Mouse (Mus musculus): Measurements from ENCODE around the gene Tspan7.
A peak's percentile ranks its signal among the peaks of the same experiment; 100 is the strongest.

The Tspan7 gene

DNA sequence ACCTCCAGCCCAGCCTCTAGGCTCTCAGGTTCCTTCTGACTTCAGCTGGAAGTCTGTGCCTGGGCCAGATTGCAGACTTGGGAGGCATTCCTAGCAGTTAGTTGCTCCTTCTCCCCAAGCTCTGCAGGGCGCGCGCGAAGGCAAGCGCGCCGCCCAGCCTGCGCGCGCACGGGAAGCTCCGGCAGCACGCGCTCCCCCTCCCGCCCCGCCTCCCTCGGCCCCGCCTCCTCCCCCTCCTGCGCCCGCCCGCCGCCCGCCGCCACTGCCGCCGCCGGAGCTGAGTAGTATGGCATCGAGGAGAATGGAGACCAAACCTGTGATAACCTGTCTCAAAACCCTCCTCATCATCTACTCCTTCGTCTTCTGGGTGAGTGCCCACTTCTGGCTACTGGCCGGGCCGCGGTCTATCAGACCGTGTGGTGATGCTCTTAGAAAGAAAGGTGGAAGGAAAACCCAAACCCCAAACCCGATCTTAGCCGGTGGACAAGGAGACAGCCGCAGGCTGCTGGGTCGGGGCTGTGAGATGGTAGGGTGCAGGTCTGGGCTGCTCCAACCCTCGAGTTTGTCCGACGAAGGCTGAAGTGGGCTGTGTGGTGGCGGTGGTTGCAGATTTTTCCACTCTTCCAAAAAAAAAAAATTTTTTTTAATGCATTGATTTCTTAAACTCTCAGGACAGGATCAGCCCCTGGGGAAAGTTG, at the start of gene Tspan7:
TSS of gene Tspan7 (plus strand) at position 287 of the 698 bp plus-strand sequence.
- DNase-seq: peak; percentile 63

DNA sequence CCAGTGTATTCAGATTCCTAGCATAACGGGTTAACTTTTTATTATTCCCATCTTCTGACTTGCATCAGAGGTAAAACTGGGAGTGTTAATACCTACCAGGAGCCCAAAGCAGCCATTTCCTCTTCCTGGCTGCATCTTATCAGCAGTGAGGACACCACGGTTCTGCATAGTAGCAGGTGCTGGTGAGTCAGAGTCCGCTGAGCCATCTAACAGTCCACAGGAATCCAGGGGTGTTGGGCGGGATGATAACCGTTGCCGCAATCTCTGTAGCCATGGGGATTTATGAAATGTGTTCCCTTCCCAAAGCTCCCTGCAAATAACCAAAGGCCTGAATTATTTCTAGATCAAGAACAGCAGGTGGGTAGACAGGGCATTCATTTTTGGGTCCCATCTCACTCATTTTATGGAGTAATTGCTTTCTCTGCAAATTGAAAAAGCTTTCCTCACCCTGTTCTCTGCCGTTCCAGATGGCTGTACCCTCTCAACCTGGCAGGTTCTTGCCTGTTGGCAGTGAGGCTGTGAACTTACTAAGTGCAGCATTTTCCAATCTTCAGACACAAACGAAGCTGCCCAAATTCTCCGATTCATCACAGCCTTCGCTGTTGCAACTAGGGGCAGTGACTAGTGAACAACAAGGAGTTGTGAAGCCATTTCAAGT, 35.5 kb upstream of the Tspan7 start:
- peak; percentile 72 for DNase-seq

DNA sequence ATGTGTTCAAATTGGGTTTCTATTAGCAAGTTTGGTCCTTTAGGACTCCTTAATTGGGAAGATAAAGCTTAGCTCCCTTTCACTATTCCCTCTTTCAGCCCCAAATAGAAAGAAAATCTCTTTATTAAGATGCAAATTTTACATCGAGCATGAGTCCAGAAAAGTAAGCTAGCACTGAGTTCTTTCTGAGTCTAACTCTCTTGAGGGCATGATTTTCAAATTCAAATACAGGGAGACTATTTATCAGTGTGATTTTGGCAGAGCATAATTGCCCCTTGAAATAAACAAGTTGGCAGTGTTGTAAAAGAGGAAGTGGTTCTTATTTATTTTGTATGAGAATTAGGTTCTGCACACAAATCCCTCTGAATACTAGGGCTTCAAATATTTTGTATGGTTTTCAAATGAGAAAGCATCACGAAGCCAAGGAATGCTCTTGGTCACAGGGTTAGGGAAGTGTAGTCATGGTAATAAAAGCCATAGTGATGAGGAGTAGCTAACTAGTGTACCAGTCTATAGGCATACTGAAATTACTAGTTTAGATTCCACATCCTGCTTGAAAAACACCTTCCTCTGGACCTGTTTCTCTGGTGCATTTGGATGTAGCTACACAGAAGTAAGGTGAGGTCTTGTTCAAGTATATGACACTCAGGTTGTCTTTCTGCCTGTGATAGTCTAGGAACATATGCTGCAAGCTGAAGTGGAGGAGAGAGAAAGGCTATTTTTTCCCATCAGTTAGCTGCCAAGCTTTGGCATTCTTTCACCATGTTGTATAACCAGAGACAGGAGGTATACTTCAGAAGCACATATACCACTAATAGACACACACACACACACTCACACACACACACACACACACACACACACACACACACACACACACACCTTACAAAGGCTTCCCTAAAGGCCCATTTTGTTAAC, 34.6 kb upstream of the Tspan7 start:
- peak; percentile 62 for DNase-seq

DNA sequence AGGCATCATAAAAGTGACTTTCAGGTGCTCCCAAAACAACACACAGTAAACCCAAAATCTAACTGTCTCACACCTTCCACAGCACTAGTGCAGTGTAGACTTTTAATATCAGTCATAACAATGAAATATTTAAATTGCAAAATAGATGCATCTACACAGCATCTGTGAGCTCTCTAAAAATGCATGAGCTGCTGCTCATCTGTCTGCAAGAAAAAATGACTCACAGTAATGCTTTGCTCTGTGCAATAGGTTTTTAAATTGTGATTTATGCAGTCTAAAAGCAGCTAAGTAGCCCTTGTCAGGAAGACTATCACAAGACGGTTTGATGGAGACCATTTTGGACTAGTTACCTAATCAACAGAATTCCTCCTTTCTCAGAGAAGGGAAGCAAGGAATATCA, 31.2 kb upstream of the Tspan7 start:
- DNase-seq: no peak

DNA sequence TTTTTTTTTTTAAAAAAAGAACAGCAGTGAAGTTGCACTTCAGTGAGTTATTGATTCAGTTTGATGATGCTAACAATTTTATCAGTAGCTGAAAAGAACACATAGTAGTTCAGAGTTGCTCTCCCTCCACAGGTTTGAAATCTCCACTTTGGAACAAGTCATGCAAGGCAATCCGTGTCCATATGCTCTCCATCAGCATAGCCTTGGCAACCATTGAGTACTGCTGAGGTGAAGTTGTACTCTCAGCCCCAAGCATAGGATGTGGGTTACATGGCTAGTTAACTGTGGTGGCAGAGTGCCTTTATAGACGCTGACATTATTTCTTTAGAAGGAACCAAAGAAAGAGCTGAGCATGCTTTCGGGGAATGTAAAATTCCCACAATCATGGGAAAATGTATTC, 27.7 kb upstream of the Tspan7 start:
- DNase-seq: peak; percentile 11

DNA sequence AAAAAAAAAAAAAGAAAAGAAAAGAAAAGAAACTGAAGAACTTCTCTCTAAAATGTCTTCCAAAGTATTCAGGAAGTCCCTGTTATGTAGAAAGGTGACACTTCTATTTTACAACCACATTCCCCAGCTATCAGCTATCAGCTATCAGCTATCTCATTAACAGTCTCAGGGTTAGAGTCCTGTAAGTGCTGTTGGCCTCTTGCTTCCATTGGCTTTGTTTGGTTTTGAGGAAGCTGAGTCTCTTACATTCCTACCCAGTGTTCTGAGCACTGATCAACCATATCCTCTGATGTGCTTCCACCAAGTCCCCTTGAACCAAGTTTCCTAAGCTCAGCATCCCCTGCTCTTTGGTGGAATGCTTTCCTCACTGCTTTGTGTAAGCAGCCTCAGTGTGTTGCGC, 7.9 kb upstream of the Tspan7 start:
- DNase-seq: no peak

DNA sequence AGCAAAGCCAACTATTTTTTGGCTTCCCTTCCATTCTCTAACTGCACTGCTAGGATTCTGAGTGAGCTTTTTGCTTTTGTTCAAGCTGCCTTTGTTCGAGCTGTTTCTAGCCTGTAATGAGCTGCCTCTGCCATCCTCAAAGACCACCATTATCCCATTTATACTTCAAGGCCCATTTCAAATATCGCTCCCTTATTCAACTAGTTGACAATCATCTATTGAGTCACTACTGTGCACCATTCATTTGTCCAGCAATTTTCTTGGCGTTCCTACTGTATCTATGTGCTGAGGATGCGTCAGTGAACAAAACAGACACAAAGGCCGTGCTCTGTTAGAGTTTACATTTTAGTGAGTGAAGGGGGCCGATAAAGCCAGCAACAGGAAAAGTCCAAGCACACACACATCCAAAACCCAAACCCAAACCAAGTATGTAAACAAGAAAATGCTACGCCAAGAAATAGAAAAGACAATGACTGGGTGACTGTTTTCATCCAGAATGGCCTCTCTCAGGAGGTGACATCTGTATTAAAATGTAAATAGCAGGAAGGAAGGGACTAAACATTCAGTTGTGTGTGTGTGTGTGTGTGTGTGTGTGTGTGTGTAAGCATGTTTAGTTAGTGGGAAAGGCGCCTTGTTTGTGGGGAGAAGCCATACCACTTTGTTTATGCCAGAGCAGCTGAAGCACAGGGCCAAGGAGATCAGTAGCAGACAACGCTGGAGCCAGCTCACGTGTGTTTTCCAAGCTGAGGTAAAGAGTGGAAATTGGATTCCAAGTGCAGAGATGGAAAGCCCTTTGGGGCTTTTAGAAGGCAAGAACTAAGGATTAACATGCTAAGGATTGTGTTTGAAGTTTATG, 5.7 kb upstream of the Tspan7 start:
- DNase-seq: no peak

DNA sequence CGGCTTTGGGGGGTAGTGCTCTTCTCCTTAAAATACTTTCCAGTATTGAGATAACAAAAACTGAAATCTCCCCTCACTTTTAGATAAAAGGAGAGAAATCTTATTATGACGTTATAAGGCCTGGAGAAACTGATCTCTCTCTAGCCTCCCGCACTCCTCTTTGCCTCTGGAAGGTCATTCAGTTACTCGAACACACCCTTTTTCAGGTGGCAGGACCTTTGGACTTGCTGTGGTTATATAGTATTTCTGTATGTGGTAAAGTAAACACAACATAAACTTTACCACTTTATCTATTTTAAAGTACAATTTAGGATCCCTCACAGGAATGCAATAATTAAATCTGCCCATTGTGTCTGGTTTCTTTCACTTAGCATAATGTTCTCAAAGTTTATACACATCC, 5.0 kb upstream of the Tspan7 start:
- DNase-seq: no peak

DNA sequence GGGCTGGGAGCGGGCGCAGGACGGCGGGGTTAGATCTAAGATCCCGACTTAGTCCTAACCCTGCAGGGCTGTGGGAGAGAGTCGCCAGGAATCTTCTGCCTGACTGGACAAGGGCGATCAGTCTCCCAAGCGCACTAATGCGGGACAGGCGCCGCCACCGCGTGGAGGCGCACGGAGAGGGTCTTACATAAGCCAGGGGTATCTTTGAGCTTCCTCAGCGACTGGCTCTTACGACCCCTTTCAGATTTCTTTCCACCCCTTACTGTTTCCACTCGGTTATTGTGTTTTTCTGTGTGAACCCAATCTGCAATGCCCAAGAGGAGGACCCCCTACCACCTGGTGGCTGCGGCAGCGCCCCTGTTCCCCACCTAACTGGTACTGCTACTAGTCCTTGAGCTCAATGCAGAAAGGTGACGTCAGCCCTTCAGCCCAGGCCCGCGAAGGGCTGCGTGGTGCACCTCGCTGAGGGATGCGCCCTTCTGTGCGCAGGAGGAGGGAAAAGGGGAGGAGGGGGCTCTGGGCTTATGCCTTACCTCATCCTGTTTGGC, 780 bp downstream of the Tspan7 start:
- peak; percentile 66 for DNase-seq

DNA sequence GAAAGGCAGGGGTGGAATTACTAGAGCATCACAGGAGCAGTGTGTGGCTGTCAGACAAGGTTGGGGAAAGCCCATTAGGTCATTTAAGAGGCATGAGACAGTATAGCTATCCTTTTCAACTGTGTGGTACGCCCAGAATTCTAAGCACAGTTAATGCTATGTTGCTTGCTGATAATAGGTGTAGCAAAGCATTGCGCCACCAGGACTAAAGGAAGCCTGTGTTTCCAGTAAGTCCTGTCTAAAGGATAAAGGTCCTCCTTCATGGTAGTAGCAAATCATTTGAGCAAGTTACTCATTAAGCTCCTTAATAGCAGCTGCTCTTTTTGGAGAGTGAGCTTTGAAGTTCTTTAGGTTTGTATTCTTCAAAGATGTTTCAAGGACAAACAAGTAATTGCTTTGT, 13.6 kb downstream of the Tspan7 start:
- no peak for DNase-seq

DNA sequence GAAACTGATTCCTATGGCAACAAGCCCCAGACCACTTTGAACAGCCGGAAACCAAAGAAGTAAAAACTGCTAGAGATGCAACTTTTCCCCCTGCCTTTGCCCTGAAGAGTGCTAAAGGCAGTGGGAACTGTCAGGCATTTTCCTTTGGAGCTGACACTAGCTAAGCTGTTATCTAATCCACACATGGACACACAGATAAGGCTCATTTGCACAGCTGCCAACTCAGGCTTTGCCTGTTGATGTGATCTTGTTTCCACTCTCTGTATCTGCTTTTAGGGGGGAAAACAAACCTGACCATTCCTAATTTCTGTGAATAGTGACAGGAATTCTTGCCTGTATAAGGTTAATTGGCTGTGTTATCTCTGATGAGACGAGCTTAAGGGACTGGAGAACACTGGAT, 17.7 kb downstream of the Tspan7 start:
- DNase-seq: no peak

DNA sequence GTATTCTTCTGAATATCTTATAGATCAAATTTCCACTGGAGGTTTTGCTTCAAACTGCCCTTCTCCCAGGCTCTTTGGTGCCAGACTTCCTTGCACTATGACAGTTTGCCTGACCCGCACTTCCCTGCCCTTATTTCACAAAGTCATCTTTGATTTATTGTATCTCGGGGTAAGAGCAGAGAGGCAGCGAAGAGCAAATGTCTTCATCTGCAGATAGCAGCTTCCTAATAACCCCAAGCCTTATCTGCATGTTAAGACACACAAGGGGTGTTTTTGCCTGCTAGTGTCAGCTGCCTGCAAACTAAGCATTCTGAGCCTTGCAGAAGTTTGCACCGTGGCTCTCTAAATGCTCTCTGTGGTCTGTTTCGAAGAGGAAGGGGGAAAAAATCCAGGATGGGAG, 29.5 kb downstream of the Tspan7 start:
- DNase-seq: no peak

DNA sequence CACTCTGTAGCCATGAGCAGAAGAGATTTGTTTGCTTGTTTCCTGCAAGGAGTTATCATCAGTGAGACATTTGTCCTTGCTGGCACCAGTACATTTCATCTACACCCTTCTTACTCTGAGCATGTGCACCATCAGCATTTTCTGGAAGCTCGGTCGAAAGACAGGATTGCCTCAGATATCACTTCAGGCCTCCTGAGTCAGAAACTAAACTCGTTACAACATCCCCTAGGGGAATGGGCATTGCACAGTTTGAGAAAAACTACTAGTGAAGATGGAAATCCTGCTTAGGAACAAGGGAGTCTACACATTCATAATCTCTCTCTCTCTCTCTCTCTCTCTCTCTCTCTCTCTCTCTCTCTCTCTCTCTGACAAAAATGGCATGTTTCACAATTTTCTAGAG, 30.0 kb downstream of the Tspan7 start:
- DNase-seq: no peak

DNA sequence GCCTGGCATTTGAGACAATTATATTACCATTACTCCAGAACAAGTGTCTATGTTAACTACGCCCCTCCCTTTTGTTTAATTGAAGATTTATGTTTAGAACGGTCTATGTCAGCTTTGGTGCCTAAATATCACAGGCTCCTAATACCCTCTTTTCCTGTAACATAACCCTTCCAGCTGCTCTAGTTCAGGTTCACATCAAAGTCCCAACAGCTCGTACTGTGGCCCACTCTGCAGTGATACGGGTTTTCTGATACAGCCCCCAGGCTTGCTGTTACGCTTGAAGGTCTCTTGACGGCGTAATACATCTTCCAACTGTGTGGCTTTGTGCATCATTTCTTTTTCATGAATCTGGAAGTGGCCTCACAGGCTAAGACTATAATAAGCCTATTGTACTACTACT, 31.5 kb downstream of the Tspan7 start:
- no peak for DNase-seq

DNA sequence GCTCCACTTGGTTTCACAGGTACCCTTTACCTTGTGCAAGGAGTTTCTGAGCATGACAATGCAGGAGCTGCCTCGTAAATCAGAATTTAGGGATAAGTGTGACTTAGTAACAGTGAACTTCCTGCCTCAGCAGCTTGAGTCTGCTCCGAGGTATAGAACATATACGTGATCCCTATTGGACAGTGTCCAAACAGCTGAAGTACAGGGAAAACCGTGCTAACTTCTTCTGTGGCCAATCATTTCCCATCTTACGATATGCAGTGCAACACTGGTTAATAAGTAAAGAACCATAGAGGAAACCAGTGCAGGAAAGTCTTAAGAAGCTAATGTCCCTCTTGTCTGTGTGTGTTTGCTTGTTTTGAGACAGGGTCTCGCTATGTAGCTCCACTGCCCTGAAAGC, 32.0 kb downstream of the Tspan7 start:
- no peak for DNase-seq

DNA sequence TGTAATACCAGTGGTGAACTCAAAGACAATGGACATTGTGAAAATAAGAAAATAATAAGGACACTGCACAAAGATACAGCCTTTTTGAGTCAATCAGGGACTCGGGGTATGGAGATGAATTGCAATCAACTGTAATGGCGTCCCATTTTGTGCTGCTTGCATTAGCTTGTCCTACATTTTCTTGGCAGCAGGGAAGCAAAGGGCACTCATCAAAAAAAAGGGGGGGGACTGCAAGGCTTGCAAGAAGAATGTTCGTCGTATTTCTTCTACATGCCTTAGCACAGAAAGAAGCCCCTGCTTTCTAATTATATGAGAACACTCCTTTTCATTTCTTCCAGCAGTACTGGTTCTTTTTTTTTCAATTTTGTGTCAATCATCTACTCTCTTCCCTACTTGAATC, 32.8 kb downstream of the Tspan7 start:
- no peak for DNase-seq

DNA sequence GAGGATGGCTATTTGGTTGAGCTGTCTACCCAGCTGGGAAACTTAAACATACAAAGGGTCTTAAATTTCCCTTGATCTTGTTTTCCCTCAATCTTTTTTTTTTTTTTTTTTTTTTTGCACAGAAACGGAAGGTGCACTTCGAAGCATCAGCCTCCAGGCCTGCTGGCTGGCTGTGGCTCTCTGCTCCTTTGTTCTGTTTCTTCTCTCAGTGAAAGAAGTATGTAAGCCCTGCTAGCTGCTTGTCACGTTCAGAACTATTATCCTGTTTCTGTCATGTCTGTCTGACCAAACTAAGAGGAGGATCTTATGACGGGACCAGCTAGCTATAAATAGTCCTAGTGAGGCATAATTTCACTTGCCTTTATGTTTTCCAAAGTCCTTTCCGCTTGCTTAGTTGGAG, 33.6 kb downstream of the Tspan7 start:
- no peak for DNase-seq

DNA sequence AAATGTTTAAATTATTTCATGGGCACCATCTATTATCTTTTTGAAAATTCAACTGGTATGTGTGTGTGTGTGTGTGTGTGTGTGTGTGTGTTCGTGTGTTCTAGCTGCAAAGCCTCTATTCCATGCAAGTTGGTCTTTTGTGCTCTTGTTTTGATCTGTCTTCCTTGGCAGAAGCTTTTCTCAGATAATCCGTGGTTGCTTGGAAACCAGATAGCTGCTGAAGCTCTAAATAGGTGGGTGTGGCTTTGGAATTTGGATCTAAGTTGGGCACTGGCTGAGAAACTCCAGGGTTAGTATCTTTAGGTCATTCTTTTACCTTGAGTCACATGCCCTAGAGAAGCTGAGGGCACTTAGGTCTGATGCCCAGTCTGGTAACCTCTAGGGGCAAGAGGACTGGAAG, 50.5 kb downstream of the Tspan7 start:
- no peak for DNase-seq

DNA sequence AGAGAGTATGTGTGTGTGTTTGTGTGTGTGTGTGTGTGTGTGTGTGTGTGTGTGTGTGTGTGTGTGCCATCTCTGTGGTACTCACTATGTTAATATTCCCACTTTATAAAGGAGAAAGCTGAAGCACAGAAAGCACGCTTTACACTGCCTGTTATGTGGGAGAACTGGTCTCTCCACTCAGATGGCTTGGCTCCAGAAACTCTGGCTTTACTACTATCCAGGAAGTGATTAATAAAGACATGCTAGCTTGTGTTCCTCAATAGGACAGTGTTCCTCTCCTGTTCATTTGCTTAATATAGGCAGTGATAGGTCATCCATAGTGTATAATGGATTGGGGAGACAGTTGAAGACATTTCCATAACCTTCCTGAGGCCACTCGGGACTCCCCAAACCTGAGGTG, 54.1 kb downstream of the Tspan7 start:
- DNase-seq: no peak

DNA sequence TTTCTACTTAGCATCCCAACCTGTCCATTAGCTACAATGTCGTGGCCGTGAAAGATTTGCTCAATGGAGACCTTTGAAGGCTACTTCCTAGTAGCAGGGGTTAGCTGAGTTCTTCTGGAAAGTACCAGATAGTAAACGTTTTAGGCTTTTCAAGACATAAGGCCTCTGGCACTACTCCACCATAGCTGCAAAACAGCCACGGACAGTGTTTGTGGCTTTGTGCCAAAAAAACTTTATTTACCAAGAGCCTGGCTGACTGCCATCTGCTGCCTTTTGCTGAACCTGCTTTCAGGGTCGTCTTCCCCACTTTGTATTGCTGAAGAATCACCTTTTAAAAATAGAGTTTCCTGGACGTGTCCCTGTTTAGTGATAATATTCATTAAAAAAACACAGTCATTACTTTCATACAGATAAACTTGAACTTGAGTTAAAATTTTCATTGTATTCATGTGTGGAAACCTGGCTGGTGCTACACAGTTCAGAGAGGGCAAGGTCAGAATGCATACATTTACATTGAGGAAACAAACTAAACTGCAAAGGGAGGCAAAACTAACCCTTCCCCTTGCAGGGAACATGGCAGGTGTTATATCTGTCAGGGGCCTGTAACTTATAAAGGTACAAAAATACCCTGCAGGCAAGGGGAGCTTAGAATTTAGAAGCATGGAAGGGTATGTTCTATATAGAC, 54.7 kb downstream of the Tspan7 start:
- peak; percentile 23 for DNase-seq

DNA sequence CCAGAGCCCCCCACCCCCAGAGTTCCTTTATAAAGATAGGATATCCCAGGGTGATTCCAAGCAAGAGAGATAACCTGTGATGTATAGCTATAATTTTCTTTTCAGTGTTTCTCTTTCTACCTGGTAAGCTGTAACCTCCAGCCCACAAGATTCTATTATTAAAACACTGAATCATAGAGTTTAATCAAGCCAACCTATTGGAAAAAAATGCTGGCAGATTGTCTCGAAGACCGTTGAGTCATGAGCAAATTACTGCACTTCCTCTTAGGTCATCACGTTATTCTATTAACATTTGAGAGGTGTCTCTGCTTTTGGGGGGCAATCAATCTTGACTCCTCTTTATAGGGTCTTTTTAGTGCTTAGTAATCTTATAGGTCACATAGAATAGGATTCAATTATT, 61.9 kb downstream of the Tspan7 start:
- DNase-seq: no peak

DNA sequence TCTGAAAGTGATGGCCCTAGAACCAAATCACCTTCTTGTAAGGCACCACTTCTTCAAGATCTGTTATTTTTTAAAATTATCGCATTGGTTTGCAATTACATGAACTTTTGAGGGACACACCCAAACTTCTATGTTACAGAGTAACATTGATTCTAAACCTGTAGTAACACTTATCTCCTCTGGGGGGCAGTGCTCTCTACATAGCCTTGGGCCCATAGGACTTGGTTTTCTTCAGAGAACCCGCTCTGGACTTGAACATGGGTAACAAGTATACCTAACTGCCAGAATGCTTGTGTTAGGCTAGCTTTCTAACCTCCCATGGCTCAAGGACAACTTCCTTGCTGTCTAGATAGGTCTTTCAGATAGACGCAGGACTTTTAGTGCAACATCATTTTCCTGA, 64.8 kb downstream of the Tspan7 start:
- no peak for DNase-seq

Measured in cerebellum, adult 8-10 months (tissue).